Comparison of ENCODE assay signal across 21 mouse cellular contexts in the genomic region with DNA sequence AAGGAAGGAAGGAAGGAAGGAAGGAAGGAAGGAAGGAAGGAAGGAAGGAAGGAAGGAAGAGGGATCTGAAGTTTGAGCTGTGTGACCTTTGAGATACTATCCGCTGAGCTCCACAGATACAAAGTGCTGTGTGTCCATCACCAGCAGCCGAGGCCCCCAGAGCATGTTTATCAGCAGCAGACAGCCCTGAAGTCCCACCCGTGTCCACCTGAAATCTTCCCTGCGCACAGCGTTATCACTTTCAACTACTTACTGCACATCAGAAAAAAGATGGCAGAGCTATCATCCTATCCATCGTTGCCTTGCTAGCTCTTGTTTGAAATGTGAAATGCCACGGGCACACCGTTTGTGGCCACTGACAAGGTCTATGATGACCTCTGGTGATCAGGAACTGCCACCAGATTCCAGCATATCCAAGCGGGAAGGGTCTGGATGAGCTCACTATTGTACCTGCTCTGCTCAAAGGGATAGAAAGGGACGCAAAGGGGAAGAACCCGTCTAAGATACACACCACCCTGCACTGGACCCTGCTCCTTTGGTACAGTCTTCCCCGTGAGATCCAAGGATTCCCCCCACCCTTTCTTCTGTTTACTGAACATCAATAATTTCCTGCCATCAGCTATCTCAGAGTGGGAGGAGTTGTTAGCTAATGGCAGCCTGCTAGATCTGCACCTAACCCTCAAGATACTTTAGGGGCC. TPM values are rescaled to one million over a fixed set of nuclear protein-coding genes. Genes with fewer than 3 reads are reported as not detected.
DNase-seq lines count a peak whose midpoint lies in the region; ATAC-seq and TF ChIP-seq lines count a peak whose summit lies in the region.
"Had no signal": no experiment of that assay in that cellular context is flagged by ENCODE, and none has a peak within 500 bp of the region (broad histone marks: within the 10 kb centered on the region; RNA-seq: fewer than 3 reads in every experiment).

No protein-coding gene starts in this region.

- H3K9ac ChIP-seq in heart, embryonic 13.5 days = no peak overlapping the region
- H3K9ac ChIP-seq: embryonic facial prominence, embryonic 13.5 days; forebrain, embryonic 13.5 days; hindbrain, embryonic 12.5 days; lung, embryonic 14.5 days; midbrain, embryonic 15.5 days had no signal

- peak overlapping the region; percentile 20; the same call in 1 of the 2 replicates for H3K4me2 ChIP-seq in heart, embryonic 13.5 days
- H3K4me2 ChIP-seq: embryonic facial prominence, embryonic 13.5 days; forebrain, embryonic 13.5 days; hindbrain, embryonic 12.5 days; lung, embryonic 14.5 days; midbrain, embryonic 15.5 days had no signal

- H3K4me3 ChIP-seq in heart, embryonic 13.5 days = no peak overlapping the region
- H3K4me3 ChIP-seq in thymus, adult 2 months (ENCODE audit: control insufficient read depth, insufficient read depth, low read length) = no peak overlapping the region
- H3K4me3 ChIP-seq: embryonic facial prominence, embryonic 13.5 days; forebrain, embryonic 13.5 days; hindbrain, embryonic 12.5 days; midbrain, embryonic 15.5 days had no signal

- no peak overlapping the region for H3K27ac ChIP-seq in heart, embryonic 13.5 days (replicated peaks)
- H3K27ac ChIP-seq in thymus, adult 2 months (ENCODE audit: control insufficient read depth, insufficient read depth, low read length) = no peak overlapping the region
- H3K27ac ChIP-seq: embryonic facial prominence, embryonic 13.5 days; forebrain, embryonic 13.5 days; hindbrain, embryonic 12.5 days; midbrain, embryonic 15.5 days had no signal

- no peak for ATAC-seq in heart, embryonic 13.5 days (ENCODE audit: extremely low read depth, insufficient number of reproducible peaks, low FRiP score, low TSS enrichment)
- peak; percentile 90 for ATAC-seq in megakaryocyte progenitor cell, adult 5-6 weeks (replicated peaks; ENCODE audit: poor library complexity)
- ATAC-seq: forebrain, embryonic 13.5 days; midbrain, embryonic 15.5 days had no signal

- no peak for TF ChIP-seq CTCF in thymus, adult 2 months (IDR thresholded peaks at IDR 0.05; ENCODE audit: borderline replicate concordance, control insufficient read depth, extremely low read depth, insufficient read depth, low read length, poor library complexity)

- no peak for TF ChIP-seq POLR2A in thymus, adult 2 months (IDR thresholded peaks at IDR 0.05; ENCODE audit: control insufficient read depth, extremely low read depth, insufficient read depth, low read length, poor library complexity)

- no peaks in the 10 kb centered on the region for H3K4me1 ChIP-seq in heart, embryonic 13.5 days
- no peaks in the 10 kb centered on the region for H3K4me1 ChIP-seq in thymus, adult 2 months (replicated peaks; ENCODE audit: control insufficient read depth, insufficient read depth, low read length)
- H3K4me1 ChIP-seq: embryonic facial prominence, embryonic 13.5 days had no signal

- WGBS in heart, embryonic 13.5 days = 63% methylated on average over 12 of the region's 12 CpGs
- 94% methylated on average over 12 of the region's 12 CpGs for WGBS in thymus, adult 2 months

- H3K9me3 ChIP-seq in heart, embryonic 13.5 days = no peaks in the 10 kb centered on the region
- H3K9me3 ChIP-seq: embryonic facial prominence, embryonic 13.5 days; forebrain, embryonic 13.5 days; hindbrain, embryonic 12.5 days; midbrain, embryonic 15.5 days had no signal

- no peaks in the 10 kb centered on the region for H3K36me3 ChIP-seq in heart, embryonic 13.5 days
- H3K36me3 ChIP-seq in thymus, adult 2 months (ENCODE audit: control insufficient read depth, insufficient read depth, low read length) = no peaks in the 10 kb centered on the region
- H3K36me3 ChIP-seq: embryonic facial prominence, embryonic 13.5 days; hindbrain, embryonic 12.5 days; midbrain, embryonic 15.5 days had no signal

- DNase-seq in heart, adult 8-10 months (ENCODE audit: low spot score) = no peak
- peak; percentile 78 for DNase-seq in c-Kit-negative CD71-positive TER-119-positive erythroid progenitor cells, embryonic 14.5 days (ENCODE audit: low read depth, low spot score)
- peak; percentile 92 for DNase-seq in liver
- no peak for DNase-seq in lung, postnatal 25 days (ENCODE audit: low spot score)
- DNase-seq in thymus, adult 2 months = no peak
- DNase-seq in frontal cortex, adult 2 months (ENCODE audit: extremely low spot score in 1 of 2, low spot score in 1 of 2) = no peak
- DNase-seq: adrenal gland, postnatal 14 days; B cell, adult 2 months; cerebellum, adult 9-11 months; gastrocnemius, postnatal 36 days; kidney, postnatal 10 days; lung, embryonic 14.5 days; right cerebral cortex, postnatal 14 days had no signal

- H3K27me3 ChIP-seq in heart, embryonic 13.5 days (replicated peaks) = no peaks in the 10 kb centered on the region
- H3K27me3 ChIP-seq in thymus, adult 2 months (ENCODE audit: control insufficient read depth, insufficient read depth, low read length) = no peaks in the 10 kb centered on the region
- H3K27me3 ChIP-seq: embryonic facial prominence, embryonic 13.5 days; hindbrain, embryonic 12.5 days; midbrain, embryonic 15.5 days had no signal

RNA-seq across cellular contexts. Expression of a gene that starts 18.2 kb away (rescaled TPM):
- polyA plus RNA-seq in heart, embryonic 13.5 days (2015; fragmentation: Nextera tagmentation; extraction: Ambion mirVana) = 179 and 191 TPM in 2 replicates
- total RNA-seq in heart, adult 8-10 months (2022) = 10 to 100 TPM; 59.5 to 64.7 (median 61.5) TPM
- 743 and 817 TPM in 2 replicates for total RNA-seq in megakaryocyte progenitor cell, adult 5-6 weeks (2015)
- total RNA-seq in megakaryocyte progenitor cell, adult 5-6 weeks (2017) = 148 and 191 TPM in 2 replicates
- 52.6 and 126 TPM in 2 replicates for polyA plus RNA-seq in thymus, adult 2 months (2012; rRNA removed)
- polyA plus RNA-seq in frontal cortex, adult 2 months (2012; rRNA removed) = 57.1 and 58.3 TPM in 2 replicates

RNA-seq across cellular contexts. Expression of a gene that starts 19.2 kb away (rescaled TPM):
- polyA plus RNA-seq in heart, embryonic 13.5 days (2015; fragmentation: Nextera tagmentation; extraction: Ambion mirVana) = 3.1 and 12.6 TPM in 2 replicates
- under 1 TPM in 1 of 4 experiments, not detected in 3; 0.37 TPM for total RNA-seq in heart, adult 8-10 months (2022)
- 11.7 and 25.5 TPM in 2 replicates for total RNA-seq in megakaryocyte progenitor cell, adult 5-6 weeks (2015)
- total RNA-seq in megakaryocyte progenitor cell, adult 5-6 weeks (2017) = 9.6 and 20.6 TPM in 2 replicates
- 0.93 and 1.3 TPM in 2 replicates for polyA plus RNA-seq in thymus, adult 2 months (2012; rRNA removed)
- 0.06 and 0.12 TPM in 2 replicates for polyA plus RNA-seq in frontal cortex, adult 2 months (2012; rRNA removed)
- total RNA-seq: gastrocnemius, postnatal 36 days; layer of hippocampus, adult 8-10 months; left cerebral cortex, adult 18-20 months had no signal

RNA-seq across cellular contexts. Expression of a gene that starts 43.3 kb away (rescaled TPM):
- polyA plus RNA-seq in heart, embryonic 13.5 days (2015; fragmentation: Nextera tagmentation; extraction: Ambion mirVana) = 7.1 and 9.4 TPM in 2 replicates
- total RNA-seq in heart, adult 8-10 months (2022) = 1 to 10 TPM; 2.1 to 3.7 (median 3.2) TPM
- total RNA-seq in megakaryocyte progenitor cell, adult 5-6 weeks (2015) = 6.7 and 9.1 TPM in 2 replicates
- 12.6 and 14.4 TPM in 2 replicates for total RNA-seq in megakaryocyte progenitor cell, adult 5-6 weeks (2017)
- 11.9 and 13.5 TPM in 2 replicates for polyA plus RNA-seq in thymus, adult 2 months (2012; rRNA removed)
- polyA plus RNA-seq in frontal cortex, adult 2 months (2012; rRNA removed) = 5.3 and 6.6 TPM in 2 replicates

RNA-seq across cellular contexts. Expression of a gene that starts 56.6 kb away (rescaled TPM):
- polyA plus RNA-seq in heart, embryonic 13.5 days (2015; fragmentation: Nextera tagmentation; extraction: Ambion mirVana) = 63.1 and 65.4 TPM in 2 replicates
- 10 to 100 TPM; 12.1 to 16.8 (median 15.6) TPM for total RNA-seq in heart, adult 8-10 months (2022)
- 71.5 and 73.9 TPM in 2 replicates for total RNA-seq in megakaryocyte progenitor cell, adult 5-6 weeks (2015)
- 83.3 and 84.5 TPM in 2 replicates for total RNA-seq in megakaryocyte progenitor cell, adult 5-6 weeks (2017)
- 52.3 and 53.4 TPM in 2 replicates for polyA plus RNA-seq in thymus, adult 2 months (2012; rRNA removed)
- polyA plus RNA-seq in frontal cortex, adult 2 months (2012; rRNA removed) = 19.1 and 20.6 TPM in 2 replicates

Comparison
In these comparisons a context has a peak if more than half of its experiments do, and no peak if none do; other contexts are left out.
1. DNase-seq: peak in c-Kit-negative CD71-positive TER-119-positive erythroid progenitor cells, embryonic 14.5 days (single experiment) and liver (single experiment); none in heart, adult 8-10 months (single experiment), lung, postnatal 25 days (single experiment), thymus, adult 2 months (single experiment) and frontal cortex, adult 2 months (0 of 2).